In genomic region chr5:125493093-125493423, GRCm38 (mm10) we compare ENCODE assay signal across 17 mouse cellular contexts. TPM values are rescaled to one million over a fixed set of nuclear protein-coding genes. Genes with fewer than 3 reads are reported as not detected.
"Had no signal": no experiment of that assay in that cellular context is flagged by ENCODE, and none has a peak within 500 bp of the region (broad histone marks: within the 10 kb centered on the region; RNA-seq: fewer than 3 reads in every experiment).

No protein-coding gene starts in this region.

- H3K4me1 ChIP-seq: limb, embryonic 13.5 days; liver, embryonic 12.5 days; liver, embryonic 15.5 days had no signal

- H3K9ac ChIP-seq: limb, embryonic 13.5 days; liver, embryonic 12.5 days; liver, embryonic 15.5 days; midbrain, embryonic 12.5 days had no signal

- H3K4me2 ChIP-seq: limb, embryonic 13.5 days; liver, embryonic 12.5 days; liver, embryonic 15.5 days; midbrain, embryonic 12.5 days had no signal

- DNase-seq: kidney, adult 2 months; kidney, postnatal 25 days; liver; lung, postnatal 10 days; lung, postnatal 36 days; thymus, adult 18-20 months; thymus, postnatal 36 days had no signal

- H3K9me3 ChIP-seq: limb, embryonic 13.5 days; liver, embryonic 12.5 days; liver, embryonic 15.5 days; midbrain, embryonic 12.5 days had no signal

- H3K4me3 ChIP-seq: limb, embryonic 13.5 days; liver, embryonic 12.5 days; liver, embryonic 15.5 days; midbrain, embryonic 12.5 days; myocyte had no signal

- H3K27ac ChIP-seq: kidney, postnatal 0 days; limb, embryonic 13.5 days; liver, embryonic 12.5 days; liver, embryonic 15.5 days; midbrain, embryonic 12.5 days had no signal

- ATAC-seq: intestine, postnatal 0 days; liver, embryonic 12.5 days; midbrain, embryonic 16.5 days had no signal

- H3K27me3 ChIP-seq: limb, embryonic 13.5 days; liver, embryonic 12.5 days; liver, embryonic 15.5 days; midbrain, embryonic 12.5 days had no signal

RNA-seq across cellular contexts. Expression of gene Tmem132b, which starts 38.5 kb away (rescaled TPM):
- total RNA-seq: megakaryocyte progenitor cell, adult 5-6 weeks; megakaryocyte-erythroid progenitor cell, adult 5-6 weeks had no signal
- polyA plus RNA-seq: kidney, adult 2 months; liver, embryonic 15.5 days had no signal
